Mouse (Mus musculus) midbrain, embryonic 11.5 days (tissue): Measurements from ENCODE around the gene Tenm4. TPM values are rescaled to one million over a fixed set of nuclear protein-coding genes. Genes with fewer than 3 reads are reported as not detected.

ENCODE experiments used
- ATAC-seq: fragments of 200-750 bp; cut with Nextera tagmentation; 2 replicates; pipeline ENCODE4 v1.8.0; 2017; ENCODE audit warnings: moderate TSS enrichment, moderate library complexity; ENCODE audit not compliant: low FRiP score
- DNase-seq: peaks from one replicate; pipeline ENCODE4 v3.0.0; 2015; ENCODE audit warnings: low spot score; ENCODE audit errors: missing footprints
- H3K27ac ChIP-seq: fragments of 300-500 bp; sonication (generic); 2 replicates; pipeline ENCODE4 v1.5.1; 2014; ENCODE audit warnings: low read depth, low read length
- H3K27me3 ChIP-seq: fragments of 300-500 bp; sonication (generic); 2 replicates; pipeline ENCODE4 v1.6.1; 2014; ENCODE audit warnings: mild to moderate bottlenecking, low read length, moderate library complexity, mixed read lengths; ENCODE audit not compliant: control insufficient read depth, insufficient read depth
- H3K36me3 ChIP-seq: fragments of 300-500 bp; sonication (generic); 2 replicates; pipeline ENCODE4 v1.6.1; 2014; ENCODE audit warnings: mild to moderate bottlenecking, low read length, moderate library complexity, mixed read lengths; ENCODE audit not compliant: control insufficient read depth, insufficient read depth
- H3K4me1 ChIP-seq: fragments of 300-500 bp; sonication (generic); 2 replicates; pipeline ENCODE4 v1.6.1; 2014; ENCODE audit warnings: low read length; ENCODE audit not compliant: control insufficient read depth, insufficient read depth
- H3K4me2 ChIP-seq: fragments of 300-500 bp; sonication (generic); 2 replicates; pipeline ENCODE4 v1.6.1; 2014; ENCODE audit warnings: mild to moderate bottlenecking, moderate library complexity
- H3K4me3 ChIP-seq: fragments of 300-500 bp; sonication (generic); 2 replicates; pipeline ENCODE4 v1.5.1; 2014; ENCODE audit warnings: low read depth, low read length
- H3K9ac ChIP-seq: fragments of 300-500 bp; sonication (generic); 2 replicates; pipeline ENCODE4 v1.6.1; 2014; ENCODE audit warnings: low read length
- H3K9me3 ChIP-seq: fragments of 300-500 bp; sonication (generic); 2 replicates; pipeline ENCODE4 v1.6.1; 2016; ENCODE audit warnings: low read length; ENCODE audit not compliant: control insufficient read depth
- WGBS: fragments of 180-500 bp; shearing (Covaris S2); extraction: QIAGEN DNeasy Blood & Tissue Kit; methylation state at CpG from one replicate; pipeline ENCODE4 v1.1.7; 2014; 5-methylcytosine and 5-hydroxymethylcytosine counted together
- polyA plus RNA-seq: library from polyadenylated mRNA; unstranded; fragments of >200 nt; fragmentation: Nextera tagmentation; extraction: Ambion mirVana; gene quantifications from 2 replicates; pipeline ENCODE4 v1.2.1, GENCODE M21; 2014

Tenm4 gene
- polyA plus RNA-seq, 1 experiment from 2014 or later = 24.8 TPM

- H3K4me3 ChIP-seq = no peak overlapping the region
- ATAC-seq = no peak
- H3K27me3 ChIP-seq = no peaks in the 10 kb centered on the region
- H3K36me3 ChIP-seq = no peaks in the 10 kb centered on the region
- WGBS = 96% methylated on average over 7 of the region's 7 CpGs
- no peak overlapping the region for H3K27ac ChIP-seq
- H3K4me2 ChIP-seq = no peak overlapping the region
- H3K9ac ChIP-seq = no peak overlapping the region
- H3K9me3 ChIP-seq = no peaks in the 10 kb centered on the region
- peaks cover 4% of the 10 kb centered on the region; the same call in 1 of the 2 replicates for H3K4me1 ChIP-seq
- DNase-seq = no peak
Measured at GRCm38 (mm10) chr7:96572995-96573394, 401.9 kb downstream of the Tenm4 start.

GRCm38 (mm10) chr7:96575202-96575650 is 404.2 kb downstream of the Tenm4 start:
- Histone ChIP-seq H3K4me3 (no peak overlapping the region), H3K27me3 (no peaks in the 10 kb centered on the region), H3K4me2 (no peak overlapping the region), H3K9ac (no peak overlapping the region), H3K27ac (no peak overlapping the region), H3K9me3 (no peaks in the 10 kb centered on the region), H3K36me3 (no peaks in the 10 kb centered on the region), H3K4me1 (peaks cover 4% of the 10 kb centered on the region; the same call in 1 of the 2 replicates)
- DNase-seq (no peak), ATAC-seq (no peak)
- whole genome bisulfite sequencing = 82% methylated on average over 7 of the region's 7 CpGs

GRCm38 (mm10) chr7:96582752-96583151 is 411.7 kb downstream of the Tenm4 start:
- WGBS = 81% methylated on average over 6 of the region's 6 CpGs
- no peak for DNase-seq

GRCm38 (mm10) chr7:96587403-96587802 is 416.4 kb downstream of the Tenm4 start:
- ATAC-seq (no peak), DNase-seq (no peak)
- Histone ChIP-seq H3K4me1 (no peaks in the 10 kb centered on the region), H3K9me3 (no peaks in the 10 kb centered on the region), H3K9ac (no peak overlapping the region), H3K4me3 (no peak overlapping the region), H3K27me3 (no peaks in the 10 kb centered on the region), H3K36me3 (no peaks in the 10 kb centered on the region), H3K4me2 (no peak overlapping the region), H3K27ac (no peak overlapping the region)

More at GRCm38 (mm10) chr7:96582752-96583151, 411.7 kb downstream of the Tenm4 start:
- Histone ChIP-seq H3K4me3 (no peak overlapping the region), H3K4me2 (no peak overlapping the region), H3K4me1 (peaks cover under 1% of the 10 kb centered on the region; the same call in 1 of the 2 replicates), H3K9me3 (no peaks in the 10 kb centered on the region), H3K9ac (no peak overlapping the region), H3K27ac (no peak overlapping the region), H3K36me3 (no peaks in the 10 kb centered on the region), H3K27me3 (no peaks in the 10 kb centered on the region)
- no peak for ATAC-seq

GRCm38 (mm10) chr7:96588567-96588966 is 417.5 kb downstream of the Tenm4 start:
- ATAC-seq = no peak
- no peak for DNase-seq
- no peaks in the 10 kb centered on the region for H3K27me3 ChIP-seq
- H3K9ac ChIP-seq = no peak overlapping the region
- no peak overlapping the region for H3K4me3 ChIP-seq
- no peaks in the 10 kb centered on the region for H3K36me3 ChIP-seq
- 96% methylated on average over 6 of the region's 6 CpGs for WGBS
- no peak overlapping the region for H3K4me2 ChIP-seq
- no peaks in the 10 kb centered on the region for H3K4me1 ChIP-seq
- no peak overlapping the region for H3K27ac ChIP-seq
- H3K9me3 ChIP-seq = no peaks in the 10 kb centered on the region

GRCm38 (mm10) chr7:96595535-96596295 is 424.7 kb downstream of the Tenm4 start:
- Histone ChIP-seq H3K27ac (no peak overlapping the region), H3K4me3 (no peak overlapping the region), H3K9me3 (no peaks in the 10 kb centered on the region), H3K4me1 (no peaks in the 10 kb centered on the region), H3K9ac (no peak overlapping the region), H3K4me2 (no peak overlapping the region), H3K27me3 (no peaks in the 10 kb centered on the region), H3K36me3 (no peaks in the 10 kb centered on the region)
- 87% methylated on average over 9 of the region's 9 CpGs for WGBS
- ATAC-seq (no peak), DNase-seq (no peak)

GRCm38 (mm10) chr7:96596402-96597195 is 425.6 kb downstream of the Tenm4 start:
- no peak overlapping the region for H3K4me2 ChIP-seq
- H3K27me3 ChIP-seq = no peaks in the 10 kb centered on the region
- no peak overlapping the region for H3K4me3 ChIP-seq
- H3K9ac ChIP-seq = no peak overlapping the region
- peak; percentile 87 for DNase-seq
- H3K36me3 ChIP-seq = no peaks in the 10 kb centered on the region
- no peaks in the 10 kb centered on the region for H3K4me1 ChIP-seq
- no peaks in the 10 kb centered on the region for H3K9me3 ChIP-seq
- no peak overlapping the region for H3K27ac ChIP-seq
- peak; percentile 65; the same call in 1 of the 2 replicates for ATAC-seq
- WGBS = 62% methylated on average over 9 of the region's 9 CpGs

GRCm38 (mm10) chr7:96597871-96598270 is 426.8 kb downstream of the Tenm4 start:
- ATAC-seq (no peak), DNase-seq (no peak)
- Histone ChIP-seq H3K9me3 (no peaks in the 10 kb centered on the region), H3K9ac (no peak overlapping the region), H3K36me3 (no peaks in the 10 kb centered on the region), H3K27me3 (no peaks in the 10 kb centered on the region), H3K27ac (no peak overlapping the region), H3K4me1 (no peaks in the 10 kb centered on the region), H3K4me3 (no peak overlapping the region), H3K4me2 (no peak overlapping the region)
- WGBS = 89% methylated on average over 4 of the region's 4 CpGs

- Histone ChIP-seq H3K4me2 (no peak overlapping the region), H3K4me3 (no peak overlapping the region), H3K36me3 (no peaks in the 10 kb centered on the region), H3K9ac (no peak overlapping the region), H3K27ac (no peak overlapping the region), H3K4me1 (no peaks in the 10 kb centered on the region), H3K27me3 (no peaks in the 10 kb centered on the region), H3K9me3 (no peaks in the 10 kb centered on the region)
- WGBS = 79% methylated on average over 3 of the region's 3 CpGs
- no peak for ATAC-seq
- DNase-seq = no peak
Measured at GRCm38 (mm10) chr7:96599081-96599480, 428.0 kb downstream of the Tenm4 start.
